Mouse (Mus musculus) kidney, adult 8-10 months (tissue): Measurements from ENCODE around the gene Serpinb7.
A peak's percentile ranks its signal among the peaks of the same experiment; 100 is the strongest.

Experiments used
- DNase-seq, 2 experiments: peaks; one replicate each; pipeline ENCODE4 v3.0.0; 2022

Serpinb7 gene

GRCm38 (mm10) chr1:107399355-107399754 is at the start of gene Serpinb7:
Gene Serpinb7, plus strand, starts transcription at chr1:107399655.
- no peak for DNase-seq

GRCm38 (mm10) chr1:107350392-107350791 is 49.1 kb upstream of the Serpinb7 start:
- no peak for DNase-seq

- DNase-seq, result no peak
These were observed 48.3 kb upstream of the Serpinb7 start for GRCm38 (mm10) chr1:107351115-107351514.

GRCm38 (mm10) chr1:107353046-107353445 is 46.4 kb upstream of the Serpinb7 start:
- no peak for DNase-seq

GRCm38 (mm10) chr1:107360898-107361297 is 38.6 kb upstream of the Serpinb7 start, which contains the start of gene Serpinb11:
Gene Serpinb11, plus strand, starts transcription at chr1:107361198.
- no peak for DNase-seq

GRCm38 (mm10) chr1:107365973-107366372 is 33.5 kb upstream of the Serpinb7 start:
- DNase-seq, result no peak

GRCm38 (mm10) chr1:107368944-107369343 is 30.5 kb upstream of the Serpinb7 start:
- DNase-seq, result no peak

GRCm38 (mm10) chr1:107376952-107377351 is 22.5 kb upstream of the Serpinb7 start:
- no peak for DNase-seq

- DNase-seq, result no peak
These were observed 21.1 kb upstream of the Serpinb7 start for GRCm38 (mm10) chr1:107378368-107378767.

- no peak for DNase-seq
These were observed 18.0 kb upstream of the Serpinb7 start for GRCm38 (mm10) chr1:107381491-107381890.

- DNase-seq, result no peak
These were observed 17.1 kb upstream of the Serpinb7 start for GRCm38 (mm10) chr1:107382404-107382803.

GRCm38 (mm10) chr1:107384532-107384931 is 14.9 kb upstream of the Serpinb7 start:
- DNase-seq, result no peak

GRCm38 (mm10) chr1:107389753-107390152 is 9.7 kb upstream of the Serpinb7 start:
- no peak for DNase-seq

GRCm38 (mm10) chr1:107397481-107397880 is 2.0 kb upstream of the Serpinb7 start:
- DNase-seq, result no peak

GRCm38 (mm10) chr1:107402082-107402481 is 2.6 kb downstream of the Serpinb7 start:
- DNase-seq, result no peak

GRCm38 (mm10) chr1:107414650-107415049 is 15.2 kb downstream of the Serpinb7 start:
- DNase-seq, result no peak

- DNase-seq, result no peak
These were observed 23.0 kb downstream of the Serpinb7 start for GRCm38 (mm10) chr1:107422487-107422886.

GRCm38 (mm10) chr1:107431253-107431652 is 31.8 kb downstream of the Serpinb7 start:
- DNase-seq, result no peak

- DNase-seq, result no peak
These were observed 36.1 kb downstream of the Serpinb7 start for GRCm38 (mm10) chr1:107435528-107435927.

- DNase-seq, result no peak
These were observed 40.0 kb downstream of the Serpinb7 start for GRCm38 (mm10) chr1:107439462-107439861.

GRCm38 (mm10) chr1:107445352-107445751 is 45.9 kb downstream of the Serpinb7 start:
- DNase-seq, result no peak

GRCm38 (mm10) chr1:107447228-107447931 is 47.9 kb downstream of the Serpinb7 start:
- DNase-seq, result no peak

GRCm38 (mm10) chr1:107479909-107480308 is 80.5 kb downstream of the Serpinb7 start:
- no peak for DNase-seq

- DNase-seq, result peak; percentile 27 to 79
These were observed 82.0 kb downstream of the Serpinb7 start for GRCm38 (mm10) chr1:107481452-107481851.

- no peak for DNase-seq
These were observed 90.1 kb downstream of the Serpinb7 start for GRCm38 (mm10) chr1:107489577-107489976.
